Mouse (Mus musculus) kidney, embryonic 14.5 days (tissue): ENCODE data around the gene Pou2f3. TPM values are rescaled to one million over a fixed set of nuclear protein-coding genes. Genes with fewer than 3 reads are reported as not detected.

Source experiments
- ATAC-seq: fragments of 200-750 bp; cut with Nextera tagmentation; 2 replicates; pipeline ENCODE4 v1.8.0; 2017; ENCODE audit warnings: moderate number of reproducible peaks, mild to moderate bottlenecking, moderate TSS enrichment, moderate library complexity; ENCODE audit not compliant: low FRiP score, low TSS enrichment
- H3K27ac ChIP-seq: fragments of 300-500 bp; sonication (generic); 2 replicates; pipeline ENCODE4 v1.5.1; 2014; ENCODE audit warnings: low read depth, mild to moderate bottlenecking, low read length, moderate library complexity, mixed read lengths
- H3K27me3 ChIP-seq: fragments of 300-500 bp; sonication (generic); 2 replicates; pipeline ENCODE4 v1.6.1; 2014; ENCODE audit warnings: mild to moderate bottlenecking, low read length; ENCODE audit not compliant: control insufficient read depth, insufficient read depth
- H3K36me3 ChIP-seq: fragments of 300-500 bp; sonication (generic); 2 replicates; pipeline ENCODE4 v1.6.1; 2014; ENCODE audit warnings: low read length, mixed read lengths; ENCODE audit not compliant: control insufficient read depth, insufficient read depth
- H3K4me1 ChIP-seq: fragments of 300-500 bp; sonication (generic); 2 replicates; pipeline ENCODE4 v1.6.1; 2014; ENCODE audit warnings: low read length, mixed read lengths; ENCODE audit not compliant: control insufficient read depth, insufficient read depth
- H3K4me2 ChIP-seq: fragments of 300-500 bp; sonication (generic); replicated peaks from 2 replicates; pipeline ENCODE4 v1.6.1; 2014; ENCODE audit warnings: low read depth, mild to moderate bottlenecking, low read length
- H3K4me3 ChIP-seq: fragments of 300-500 bp; sonication (generic); 2 replicates; pipeline ENCODE4 v1.5.1; 2014; ENCODE audit warnings: mild to moderate bottlenecking, low read length
- H3K9ac ChIP-seq: fragments of 300-500 bp; sonication (generic); 2 replicates; pipeline ENCODE4 v1.6.1; 2014; ENCODE audit warnings: low read depth, mild to moderate bottlenecking, low read length, moderate library complexity
- H3K9me3 ChIP-seq: fragments of 300-500 bp; sonication (generic); 2 replicates; pipeline ENCODE4 v1.6.1; 2016; ENCODE audit warnings: low read length; ENCODE audit not compliant: control insufficient read depth
- WGBS: fragments of 180-500 bp; shearing (Covaris S2); extraction: QIAGEN DNeasy Blood & Tissue Kit; methylation state at CpG from one replicate; pipeline ENCODE4 v1.1.7; 2014; 5-methylcytosine and 5-hydroxymethylcytosine counted together
- polyA plus RNA-seq: library from polyadenylated mRNA; unstranded; fragments of >200 nt; fragmentation: Nextera tagmentation; extraction: Ambion mirVana; gene quantifications from 2 replicates; pipeline ENCODE4 v1.2.1, GENCODE M21; 2014

Pou2f3 gene
- 0.11 TPM in 1 of 2 replicates, not detected in the other for polyA plus RNA-seq

DNA sequence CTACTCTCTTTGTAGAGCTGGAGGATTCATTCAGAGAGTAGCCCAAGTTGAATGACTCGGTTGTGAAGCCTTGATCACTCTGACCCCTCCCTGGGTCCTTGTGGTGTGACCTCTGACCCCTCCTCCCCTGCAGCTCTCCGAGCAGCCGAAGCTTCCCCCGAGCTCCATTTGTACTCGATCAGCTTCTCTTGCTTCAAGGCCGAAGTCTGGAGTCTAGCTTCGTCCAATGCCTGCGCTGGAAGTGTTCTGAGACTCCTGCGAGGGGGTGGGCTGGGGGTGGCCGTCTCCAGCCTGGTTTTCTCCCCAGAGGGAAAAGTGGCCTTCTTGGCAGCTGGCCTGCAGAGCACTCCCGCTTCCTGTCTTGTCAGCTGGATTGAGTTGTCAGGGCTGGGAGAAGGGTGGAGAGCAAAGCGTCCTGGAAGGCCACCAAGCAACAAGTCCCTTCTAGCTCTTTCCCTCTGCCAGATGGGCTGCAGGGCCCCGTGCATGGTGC, at the start of gene Pou2f3:
Gene Pou2f3 (minus strand): TSS at position 180 of the 493 bp plus-strand sequence.
- H3K9ac ChIP-seq: no peak within 1 kb of the TSS
- WGBS: 7% methylated on average over 13 of the region's 13 CpGs
- no peak within 1 kb of the TSS for H3K4me3 ChIP-seq
- H3K4me1 ChIP-seq: peaks cover 23% of the 10 kb centered on the region
- peaks cover 14% of the 10 kb centered on the region for H3K27me3 ChIP-seq
- H3K27ac ChIP-seq: peak within 1 kb of the TSS; percentile 47
- H3K4me2 ChIP-seq: peak within 1 kb of the TSS; percentile 32; the same call in 1 of the 2 replicates
- H3K36me3 ChIP-seq: no peaks in the 10 kb centered on the region
- ATAC-seq: peak; percentile 75
- H3K9me3 ChIP-seq: no peaks in the 10 kb centered on the region

DNA sequence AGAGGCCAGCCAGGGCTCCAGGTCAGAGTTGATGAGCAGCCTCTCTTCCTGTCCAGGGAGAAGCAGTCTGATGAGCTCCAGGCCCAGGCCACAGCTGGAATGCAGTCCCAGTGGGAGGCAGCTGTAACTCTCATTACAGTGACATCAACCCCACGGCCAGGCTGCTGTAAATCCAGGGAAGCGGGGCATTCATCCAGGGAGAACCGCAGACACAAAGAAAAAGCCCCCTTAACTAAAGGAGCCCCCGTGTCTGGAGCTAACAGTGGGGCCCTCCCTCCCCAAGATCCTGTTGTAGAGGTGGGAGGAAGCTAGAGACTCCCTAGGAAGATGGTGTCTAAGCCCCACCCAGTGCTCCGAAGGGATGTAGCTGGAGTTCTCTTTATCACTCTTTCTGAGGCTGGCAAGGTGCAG, 43.1 kb upstream of the Pou2f3 start:
- Histone ChIP-seq H3K27me3 (no peaks in the 10 kb centered on the region), H3K4me2 (peak overlapping the region; percentile 12; the same call in 1 of the 2 replicates), H3K4me3 (no peak overlapping the region), H3K36me3 (no peaks in the 10 kb centered on the region), H3K4me1 (peaks cover 20% of the 10 kb centered on the region), H3K9ac (0 out of 2 replicates have a peak overlapping the region, but pooled peaks have one; percentile 34), H3K27ac (peak overlapping the region; percentile 91), H3K9me3 (no peaks in the 10 kb centered on the region)
- 5% methylated on average over 5 of the region's 5 CpGs for WGBS
- ATAC-seq: peak; percentile 90

DNA sequence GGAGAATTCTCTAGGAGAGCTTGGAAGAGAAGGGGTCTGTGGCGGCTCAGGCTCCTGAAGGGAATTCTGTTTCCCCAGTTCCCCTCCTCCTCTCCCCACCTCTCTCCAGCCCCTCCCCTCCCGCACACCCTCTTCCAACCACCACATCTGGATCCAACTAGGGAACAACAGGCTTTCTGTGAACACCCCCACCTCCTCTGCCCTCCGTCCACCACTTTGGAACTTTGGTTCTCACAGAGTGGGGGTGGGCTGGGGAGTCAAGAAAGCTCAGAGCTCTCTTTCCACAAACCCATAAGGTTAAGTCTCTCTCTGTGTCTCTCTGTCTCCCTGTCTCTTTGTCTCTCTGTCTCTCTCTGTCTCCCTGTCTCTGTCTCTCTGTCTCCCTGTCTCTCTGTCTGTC, 42.6 kb upstream of the Pou2f3 start:
- Histone ChIP-seq H3K9me3 (no peaks in the 10 kb centered on the region), H3K27me3 (no peaks in the 10 kb centered on the region), H3K4me3 (no peak overlapping the region), H3K36me3 (no peaks in the 10 kb centered on the region), H3K9ac (no peak overlapping the region), H3K4me1 (peaks cover 20% of the 10 kb centered on the region), H3K4me2 (peak overlapping the region; percentile 12; the same call in 1 of the 2 replicates), H3K27ac (peak overlapping the region; percentile 91)
- 29% methylated on average over 3 of the region's 3 CpGs for WGBS
- peak; percentile 63; the same call in 1 of the 2 replicates for ATAC-seq

DNA sequence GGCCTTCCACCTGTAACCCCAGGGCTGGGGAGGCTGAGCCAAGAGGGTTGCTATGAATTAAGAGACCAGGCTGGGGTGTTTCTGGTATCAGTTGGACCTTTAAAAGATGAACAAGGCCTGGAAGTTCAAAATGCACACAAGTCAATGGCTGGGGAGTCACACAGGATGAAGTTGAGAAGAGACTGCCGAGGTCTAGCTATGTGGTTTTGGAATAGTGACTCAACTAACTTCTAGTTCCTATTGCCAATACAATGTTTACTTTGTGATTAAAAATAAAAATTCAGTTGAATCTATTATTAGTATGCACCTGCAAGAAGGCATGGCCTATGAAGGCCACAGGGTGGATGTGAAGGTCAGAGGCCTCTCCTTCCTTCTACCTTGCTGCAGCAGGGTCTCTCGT, 41.6 kb upstream of the Pou2f3 start:
- no peak overlapping the region for H3K4me2 ChIP-seq
- H3K36me3 ChIP-seq: no peaks in the 10 kb centered on the region
- no peaks in the 10 kb centered on the region for H3K9me3 ChIP-seq
- WGBS: 88% methylated on average over 2 of the region's 2 CpGs
- no peak overlapping the region for H3K27ac ChIP-seq
- H3K4me1 ChIP-seq: peaks cover 24% of the 10 kb centered on the region
- no peak for ATAC-seq
- H3K27me3 ChIP-seq: no peaks in the 10 kb centered on the region
- H3K9ac ChIP-seq: no peak overlapping the region
- no peak overlapping the region for H3K4me3 ChIP-seq

DNA sequence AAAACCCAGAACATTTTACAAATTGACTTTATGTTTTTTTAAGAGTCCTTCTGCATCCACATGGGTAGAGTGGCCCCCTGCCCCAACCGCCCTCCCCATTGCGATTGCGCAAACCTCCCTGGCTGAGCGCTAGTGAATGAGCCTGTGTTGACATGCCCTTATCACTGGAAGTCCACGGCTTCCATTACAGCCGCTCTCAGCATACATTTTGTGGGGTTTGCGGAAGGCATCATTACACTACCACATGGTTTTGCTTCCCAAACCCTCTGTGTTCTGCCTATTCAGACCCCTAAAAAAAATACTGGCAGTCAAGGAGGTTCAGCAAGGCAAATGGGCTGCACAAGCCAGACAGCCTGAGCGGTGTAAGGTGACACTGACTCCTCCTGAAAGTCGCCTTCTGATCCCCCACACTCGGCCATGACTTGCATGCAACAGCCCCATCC, 36.6 kb upstream of the Pou2f3 start:
- Histone ChIP-seq H3K36me3 (no peaks in the 10 kb centered on the region), H3K27ac (0 out of 2 replicates have a peak overlapping the region, but pooled peaks have one; percentile 30), H3K9ac (no peak overlapping the region), H3K27me3 (no peaks in the 10 kb centered on the region), H3K4me3 (no peak overlapping the region), H3K4me2 (peak overlapping the region; percentile 17; the same call in 1 of the 2 replicates), H3K4me1 (peaks cover 7% of the 10 kb centered on the region), H3K9me3 (no peaks in the 10 kb centered on the region)
- peak; percentile 44; the same call in 1 of the 2 replicates for ATAC-seq
- 19% methylated on average over 10 of the region's 10 CpGs for WGBS

DNA sequence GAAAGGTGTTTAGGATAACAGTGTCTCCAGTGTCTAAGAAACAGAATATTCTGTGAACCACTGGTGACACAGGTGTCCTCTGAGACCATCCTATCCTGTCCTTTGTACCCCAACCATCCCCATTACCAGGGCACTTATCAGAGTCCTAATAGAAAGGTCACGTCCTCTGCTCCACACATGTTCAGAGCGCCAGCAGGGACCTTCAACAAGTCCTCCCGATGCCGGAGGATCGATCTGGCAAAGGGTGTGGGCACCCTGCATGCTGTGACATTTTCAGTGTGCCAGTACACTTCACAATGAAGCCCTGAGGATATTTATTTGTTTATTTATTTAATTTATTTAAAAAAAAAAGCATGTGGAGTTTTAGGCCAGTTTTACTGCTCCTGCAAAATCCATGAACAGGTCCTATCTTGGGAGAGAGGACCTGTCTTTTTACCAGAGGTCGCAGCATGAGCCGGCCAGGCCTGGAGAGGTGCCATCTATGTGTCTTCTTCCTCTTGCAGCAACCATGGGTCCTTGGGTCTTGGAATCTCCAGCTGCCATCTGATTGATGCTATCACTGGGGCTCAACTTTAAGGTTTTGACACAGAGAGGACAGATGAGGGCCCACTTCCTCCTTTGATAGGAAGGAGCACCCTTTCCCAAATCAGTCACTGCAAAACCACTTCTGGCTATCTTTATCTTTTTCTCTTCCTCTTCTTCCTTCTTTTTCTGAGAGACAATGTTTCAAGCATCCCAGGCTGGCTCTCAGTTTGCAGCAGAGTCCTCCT, 35.8 kb upstream of the Pou2f3 start:
- Histone ChIP-seq H3K27ac (no peak overlapping the region), H3K9me3 (no peaks in the 10 kb centered on the region), H3K9ac (no peak overlapping the region), H3K36me3 (no peaks in the 10 kb centered on the region), H3K4me1 (peaks cover 7% of the 10 kb centered on the region), H3K27me3 (no peaks in the 10 kb centered on the region), H3K4me2 (no peak overlapping the region), H3K4me3 (no peak overlapping the region)
- no peak for ATAC-seq
- WGBS: 87% methylated on average over 7 of the region's 7 CpGs

DNA sequence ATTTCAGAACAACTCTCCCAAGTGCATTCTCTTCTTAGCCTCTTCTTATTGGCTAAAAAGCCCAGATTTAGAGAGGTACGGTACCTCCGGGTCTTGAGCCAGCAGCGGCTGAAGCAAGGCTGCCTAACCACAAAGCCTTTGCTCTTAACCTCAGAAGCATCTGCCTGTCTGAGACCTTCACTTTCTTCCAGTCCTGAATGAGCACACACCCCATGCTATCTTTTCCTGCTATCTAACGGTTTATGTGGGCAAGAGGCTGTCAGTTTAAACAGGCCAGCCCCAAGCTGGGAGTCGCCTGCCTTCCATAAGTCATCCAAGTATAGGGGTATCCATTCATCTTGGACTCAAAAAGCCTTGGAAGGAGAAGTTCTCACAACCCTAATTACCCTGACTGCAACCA, 32.3 kb upstream of the Pou2f3 start:
- peaks cover 26% of the 10 kb centered on the region for H3K4me1 ChIP-seq

DNA sequence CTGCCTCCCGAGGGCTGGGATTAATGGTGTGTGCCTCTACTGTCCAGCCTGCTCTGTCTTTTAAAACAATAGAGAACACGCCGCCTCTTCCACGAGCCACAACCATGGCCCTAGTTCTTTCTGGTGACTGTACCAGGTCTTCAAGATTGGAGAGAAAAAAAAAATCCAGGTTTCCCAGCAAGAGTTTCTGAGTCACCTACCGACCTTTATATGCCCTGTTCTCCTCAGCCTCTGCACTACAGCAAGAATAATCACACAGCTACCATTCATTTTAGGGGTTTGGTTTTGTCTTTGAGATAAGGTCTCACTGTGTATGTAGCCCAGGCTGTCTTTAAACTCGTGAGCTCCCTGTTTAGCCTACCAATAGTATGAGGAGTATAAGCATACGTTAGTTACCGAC, 31.8 kb upstream of the Pou2f3 start:
- WGBS: 89% methylated on average over 8 of the region's 8 CpGs
- H3K4me1 ChIP-seq: peaks cover 29% of the 10 kb centered on the region
- no peak for ATAC-seq

More for the DNA sequence above, 32.3 kb upstream of the Pou2f3 start:
- Histone ChIP-seq H3K9me3 (no peaks in the 10 kb centered on the region), H3K36me3 (no peaks in the 10 kb centered on the region), H3K4me2 (no peak overlapping the region), H3K27ac (no peak overlapping the region), H3K9ac (no peak overlapping the region), H3K27me3 (no peaks in the 10 kb centered on the region), H3K4me3 (no peak overlapping the region)
- ATAC-seq: no peak
- 74% methylated on average over 5 of the region's 5 CpGs for WGBS

DNA sequence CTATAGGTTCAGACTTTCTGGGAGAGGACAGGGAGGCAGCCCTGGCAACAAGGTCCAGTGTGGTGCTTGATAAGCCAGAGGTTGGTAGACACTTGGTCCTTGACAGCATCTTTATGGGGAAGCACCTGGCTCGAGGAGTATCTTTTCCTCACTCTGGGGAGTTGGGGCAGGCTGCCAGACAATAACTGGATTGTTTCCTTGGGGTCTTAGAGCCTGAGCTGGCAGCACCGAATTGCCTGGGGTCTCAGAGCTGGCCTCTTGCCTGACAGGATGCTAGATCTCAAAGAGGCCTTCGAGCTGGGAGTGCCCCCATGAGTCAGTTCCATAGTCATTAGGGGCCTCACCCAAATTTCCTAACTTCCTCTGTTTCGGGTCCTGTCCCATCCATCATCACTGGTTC, 31.1 kb upstream of the Pou2f3 start:
- H3K4me2 ChIP-seq: no peak overlapping the region
- 43% methylated on average over 4 of the region's 4 CpGs for WGBS

More for the DNA sequence above, 31.8 kb upstream of the Pou2f3 start:
- Histone ChIP-seq H3K4me3 (no peak overlapping the region), H3K9ac (no peak overlapping the region), H3K27ac (no peak overlapping the region), H3K9me3 (no peaks in the 10 kb centered on the region), H3K4me2 (no peak overlapping the region), H3K27me3 (no peaks in the 10 kb centered on the region), H3K36me3 (no peaks in the 10 kb centered on the region)

More for the DNA sequence above, 31.1 kb upstream of the Pou2f3 start:
- Histone ChIP-seq H3K4me3 (no peak overlapping the region), H3K36me3 (no peaks in the 10 kb centered on the region; the same call in 1 of the 2 replicates), H3K27me3 (no peaks in the 10 kb centered on the region), H3K9ac (no peak overlapping the region), H3K4me1 (peaks cover 25% of the 10 kb centered on the region), H3K9me3 (no peaks in the 10 kb centered on the region), H3K27ac (no peak overlapping the region)
- no peak for ATAC-seq
